Mouse (Mus musculus): Measurements from ENCODE around the gene Sptbn1. TPM values are rescaled to one million over a fixed set of nuclear protein-coding genes. Genes with fewer than 3 reads are reported as not detected.

Sptbn1 gene
- polyA plus RNA-seq, 1 experiment from 2014 or later, result 95.8 TPM

DNA sequence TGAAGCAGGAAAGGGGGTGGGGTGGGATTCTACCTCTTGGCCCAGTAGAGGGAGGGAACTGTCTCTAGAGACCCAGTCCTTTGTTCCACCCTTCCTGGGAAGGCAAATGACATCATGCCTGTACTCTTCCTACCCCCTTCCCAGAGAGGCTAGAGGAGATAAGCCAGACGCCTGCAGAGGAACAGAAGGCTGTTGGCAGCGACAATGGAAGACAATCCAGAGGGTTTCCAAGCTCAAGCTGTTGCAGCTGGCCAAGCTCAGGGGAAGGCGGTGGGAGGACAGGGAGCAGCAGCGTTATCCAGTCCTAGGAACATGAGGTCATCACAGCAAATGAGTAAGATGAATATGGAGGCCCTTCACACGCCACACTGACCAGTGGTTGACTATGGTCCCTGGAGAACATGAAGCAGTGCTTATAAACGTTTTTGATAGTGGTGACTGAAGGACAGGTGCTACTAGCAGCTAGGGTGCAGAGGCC lies 106.8 kb downstream of the Sptbn1 start:
- Histone ChIP-seq H3K9ac (no peak overlapping the region), H3K36me3 (peaks cover 19% of the 10 kb centered on the region), H3K4me2 (replicated peaks) (no peak overlapping the region), H3K9me3 (no peaks in the 10 kb centered on the region), H3K4me1 (peaks cover 7% of the 10 kb centered on the region), H3K4me3 (no peak overlapping the region), H3K27ac (no peak overlapping the region), H3K27me3 (no peaks in the 10 kb centered on the region)
- ATAC-seq (ENCODE audit: low FRiP score, low read depth), result peak; percentile 38; the same call in 1 of the 2 replicates
- WGBS, result 46% methylated on average over 6 of the region's 6 CpGs

- peaks cover 5% of the 10 kb centered on the region for H3K4me1 ChIP-seq
- no peaks in the 10 kb centered on the region for H3K27me3 ChIP-seq
- no peak overlapping the region for H3K9ac ChIP-seq
- H3K36me3 ChIP-seq, result peaks cover 19% of the 10 kb centered on the region
- no peaks in the 10 kb centered on the region for H3K9me3 ChIP-seq
- no peak overlapping the region for H3K4me3 ChIP-seq
- no peak overlapping the region for H3K27ac ChIP-seq
- H3K4me2 ChIP-seq (replicated peaks), result no peak overlapping the region
- WGBS, result 81% methylated on average over 4 of the region's 4 CpGs
- ATAC-seq (ENCODE audit: low FRiP score, low read depth), result peak; percentile 34; the same call in 1 of the 2 replicates
Observed at GRCm38 (mm10) chr11:30160625-30161172, 107.3 kb downstream of the Sptbn1 start.

- ATAC-seq (ENCODE audit: low FRiP score, low read depth), result peak; percentile 84
- no peak overlapping the region for H3K4me2 ChIP-seq (replicated peaks)
- no peaks in the 10 kb centered on the region for H3K9me3 ChIP-seq
- no peak overlapping the region for H3K27ac ChIP-seq
- peaks cover 5% of the 10 kb centered on the region for H3K4me1 ChIP-seq
- H3K4me3 ChIP-seq, result no peak overlapping the region
- 76% methylated on average over 4 of the region's 4 CpGs for WGBS
- no peak overlapping the region for H3K9ac ChIP-seq
- H3K27me3 ChIP-seq, result no peaks in the 10 kb centered on the region
- H3K36me3 ChIP-seq, result peaks cover 19% of the 10 kb centered on the region
Observed at GRCm38 (mm10) chr11:30159545-30160255, 108.3 kb downstream of the Sptbn1 start.

DNA sequence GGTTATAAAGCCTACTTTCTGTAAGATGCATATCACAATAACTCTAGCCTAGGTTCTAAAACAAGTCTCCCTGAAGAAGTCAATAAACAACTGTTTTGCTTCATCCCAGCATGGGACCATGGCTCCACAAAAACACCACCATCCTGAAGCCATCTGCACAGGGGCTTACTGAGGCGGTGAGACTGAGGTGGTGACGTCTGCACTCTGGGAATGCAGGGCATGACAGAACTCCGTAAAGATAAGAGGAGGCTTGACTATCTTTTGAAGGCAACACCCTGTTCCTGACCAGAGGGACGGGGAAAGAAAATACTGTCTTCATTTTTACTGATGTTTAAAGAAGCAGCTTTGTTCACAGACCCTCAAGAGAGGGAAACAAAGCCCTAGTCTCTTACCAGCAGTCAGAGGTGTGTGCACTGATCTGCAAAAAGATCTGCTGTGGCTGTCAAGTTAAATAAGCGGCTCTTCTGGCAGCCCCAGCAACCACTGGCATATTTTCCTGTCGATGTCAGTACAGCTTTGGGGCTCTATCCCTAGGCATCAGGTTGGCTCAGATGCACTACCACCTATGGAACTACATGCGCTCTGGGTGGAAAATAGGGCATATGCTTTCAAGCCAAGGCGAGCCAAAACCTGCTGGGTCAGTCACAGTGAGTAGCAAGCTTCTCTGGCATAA lies 109.8 kb downstream of the Sptbn1 start:
- WGBS, result 63% methylated on average over 8 of the region's 8 CpGs
- Histone ChIP-seq H3K4me2 (replicated peaks) (no peak overlapping the region), H3K4me1 (peaks cover 12% of the 10 kb centered on the region), H3K4me3 (no peak overlapping the region), H3K9me3 (no peaks in the 10 kb centered on the region), H3K27me3 (no peaks in the 10 kb centered on the region), H3K9ac (no peak overlapping the region), H3K36me3 (peaks cover 32% of the 10 kb centered on the region), H3K27ac (no peak overlapping the region)
- no peak for ATAC-seq (ENCODE audit: low FRiP score, low read depth)

DNA sequence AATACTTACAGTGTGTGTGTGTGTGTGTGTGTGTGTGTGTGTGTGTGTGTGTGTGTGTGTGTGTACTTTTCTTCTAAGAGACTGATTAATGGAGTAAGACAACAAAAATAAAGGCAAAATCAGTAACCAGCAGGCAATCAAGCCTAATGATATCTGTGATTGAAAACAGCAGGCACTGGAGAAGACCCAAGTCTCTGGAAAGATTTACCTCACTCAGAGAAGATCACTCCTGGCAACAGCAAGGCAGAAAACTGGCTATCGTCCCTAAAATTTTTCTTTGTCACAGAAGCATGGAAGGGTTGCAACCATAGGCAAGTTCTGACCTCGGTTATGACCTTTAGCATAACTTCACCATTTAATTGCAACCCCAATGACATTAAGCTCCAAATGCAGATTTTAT lies 112.1 kb downstream of the Sptbn1 start:
- H3K4me2 ChIP-seq (replicated peaks), result no peak overlapping the region
- H3K27ac ChIP-seq, result no peak overlapping the region
- 73% methylated on average over 2 of the region's 2 CpGs for WGBS
- H3K9me3 ChIP-seq, result no peaks in the 10 kb centered on the region
- peaks cover 7% of the 10 kb centered on the region; the same call in 1 of the 2 replicates for H3K4me1 ChIP-seq
- no peaks in the 10 kb centered on the region for H3K27me3 ChIP-seq
- ATAC-seq (ENCODE audit: low FRiP score, low read depth), result no peak
- no peak overlapping the region for H3K9ac ChIP-seq
- H3K4me3 ChIP-seq, result no peak overlapping the region
- peaks cover 48% of the 10 kb centered on the region for H3K36me3 ChIP-seq

DNA sequence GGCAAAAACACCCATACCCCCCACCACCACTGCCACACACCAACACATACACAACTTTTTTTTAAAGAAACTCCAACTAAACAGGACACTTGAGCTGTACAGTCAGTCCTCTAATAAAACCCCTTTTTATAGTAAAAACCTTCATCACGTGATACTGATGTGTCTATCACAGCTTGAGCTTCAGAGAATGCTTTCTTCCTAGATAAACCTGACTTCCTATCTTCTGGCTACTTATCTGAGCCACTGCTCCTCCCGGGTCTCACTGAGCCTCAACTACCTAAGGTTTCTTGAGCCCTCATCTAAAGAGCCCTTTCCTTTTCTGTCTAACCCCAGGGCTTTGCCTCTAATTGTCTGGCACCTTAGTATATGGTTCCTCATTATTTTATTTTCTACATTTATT lies 113.0 kb downstream of the Sptbn1 start:
- no peak overlapping the region for H3K4me3 ChIP-seq
- H3K27ac ChIP-seq, result no peak overlapping the region
- H3K36me3 ChIP-seq, result peaks cover 56% of the 10 kb centered on the region
- ATAC-seq (ENCODE audit: low FRiP score, low read depth), result no peak
- WGBS, result 87% methylated on average over 2 of the region's 2 CpGs
- H3K9me3 ChIP-seq, result no peaks in the 10 kb centered on the region
- peaks cover 7% of the 10 kb centered on the region; the same call in 1 of the 2 replicates for H3K4me1 ChIP-seq
- no peak overlapping the region for H3K4me2 ChIP-seq (replicated peaks)
- no peaks in the 10 kb centered on the region for H3K27me3 ChIP-seq
- no peak overlapping the region for H3K9ac ChIP-seq

DNA sequence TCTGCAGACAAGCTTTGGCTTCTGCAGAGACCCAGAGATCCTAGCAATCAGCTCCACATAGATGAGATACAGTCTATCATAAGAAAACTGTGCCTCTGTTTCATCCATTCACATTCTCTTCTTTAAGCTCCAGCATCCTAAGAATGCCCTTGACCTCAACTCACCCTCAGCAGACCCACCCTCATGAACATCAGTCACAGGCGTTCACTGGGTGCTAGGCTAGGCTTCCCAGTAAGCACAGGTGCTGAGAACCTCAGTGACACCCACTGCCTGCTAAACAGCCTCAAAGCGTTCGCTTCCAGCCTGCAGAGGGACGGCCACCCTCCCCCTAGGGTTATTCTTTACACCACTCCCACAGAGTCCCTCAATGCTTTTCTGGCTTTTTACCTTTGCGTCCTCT lies 119.1 kb downstream of the Sptbn1 start:
- Histone ChIP-seq H3K4me3 (no peak overlapping the region), H3K9ac (no peak overlapping the region), H3K27me3 (no peaks in the 10 kb centered on the region), H3K36me3 (peaks cover 80% of the 10 kb centered on the region), H3K27ac (no peak overlapping the region), H3K4me2 (replicated peaks) (no peak overlapping the region), H3K4me1 (peaks cover 5% of the 10 kb centered on the region; the same call in 1 of the 2 replicates), H3K9me3 (no peaks in the 10 kb centered on the region)
- no peak for ATAC-seq (ENCODE audit: low FRiP score, low read depth)
- 80% methylated on average over 5 of the region's 5 CpGs for WGBS

DNA sequence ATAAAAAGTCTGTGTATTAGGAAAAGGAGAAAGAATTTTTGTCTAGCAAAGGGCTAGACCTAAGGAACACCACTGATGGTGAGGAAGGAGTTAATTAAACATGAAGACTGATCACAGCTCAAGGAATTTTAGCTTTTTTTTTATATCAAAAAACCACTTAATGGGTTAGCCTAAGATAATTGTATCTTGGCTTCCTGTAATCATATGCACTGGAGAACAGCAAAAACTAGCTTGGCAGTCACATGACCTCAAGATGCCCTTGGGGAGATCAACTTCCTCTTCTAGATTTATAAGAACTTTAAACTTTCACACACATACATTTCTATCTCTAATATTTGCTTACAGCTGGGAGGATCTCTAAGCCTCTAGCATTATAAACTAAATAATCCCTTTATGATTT lies 119.6 kb downstream of the Sptbn1 start:
- Histone ChIP-seq H3K9ac (no peak overlapping the region), H3K36me3 (peaks cover 80% of the 10 kb centered on the region), H3K4me2 (replicated peaks) (no peak overlapping the region), H3K4me3 (no peak overlapping the region), H3K27me3 (no peaks in the 10 kb centered on the region), H3K9me3 (no peaks in the 10 kb centered on the region), H3K4me1 (no peaks in the 10 kb centered on the region), H3K27ac (no peak overlapping the region)
- ATAC-seq (ENCODE audit: low FRiP score, low read depth), result no peak

DNA sequence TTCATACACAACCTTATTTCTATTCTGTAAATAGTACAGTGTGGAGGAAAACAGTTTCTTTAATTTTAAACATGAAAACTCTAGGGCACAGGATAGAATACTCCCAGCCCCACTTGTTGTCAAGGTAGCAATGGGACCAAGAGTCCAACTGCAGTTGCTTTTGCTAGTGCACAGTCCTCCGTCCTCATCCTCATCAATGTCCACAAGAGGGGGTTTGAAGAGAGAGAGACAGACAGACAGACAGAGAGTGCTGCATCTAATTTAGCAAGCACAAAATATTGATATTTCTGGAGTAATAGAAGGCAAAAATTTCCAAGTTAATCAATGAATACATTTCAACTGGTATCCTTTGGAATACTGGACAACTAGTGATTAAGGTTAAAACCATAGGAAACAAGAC lies 120.1 kb downstream of the Sptbn1 start:
- H3K27ac ChIP-seq, result no peak overlapping the region
- no peak overlapping the region for H3K4me2 ChIP-seq (replicated peaks)
- peaks cover 80% of the 10 kb centered on the region for H3K36me3 ChIP-seq
- no peak overlapping the region for H3K9ac ChIP-seq
- no peaks in the 10 kb centered on the region for H3K27me3 ChIP-seq
- no peaks in the 10 kb centered on the region for H3K4me1 ChIP-seq
- no peak for ATAC-seq (ENCODE audit: low FRiP score, low read depth)
- H3K9me3 ChIP-seq, result no peaks in the 10 kb centered on the region
- WGBS, result 100% methylated on average over 1 of the region's 1 CpGs
- H3K4me3 ChIP-seq, result no peak overlapping the region

GRCm38 (mm10) chr11:30143090-30143489 lies 124.9 kb downstream of the Sptbn1 start:
- Histone ChIP-seq H3K4me2 (replicated peaks) (no peak overlapping the region), H3K9ac (no peak overlapping the region), H3K27ac (no peak overlapping the region), H3K9me3 (no peaks in the 10 kb centered on the region), H3K27me3 (no peaks in the 10 kb centered on the region), H3K4me3 (no peak overlapping the region), H3K36me3 (peaks cover 94% of the 10 kb centered on the region), H3K4me1 (no peaks in the 10 kb centered on the region)
- ATAC-seq (ENCODE audit: low FRiP score, low read depth), result no peak
- whole genome bisulfite sequencing, result 90% methylated on average over 6 of the region's 6 CpGs

DNA sequence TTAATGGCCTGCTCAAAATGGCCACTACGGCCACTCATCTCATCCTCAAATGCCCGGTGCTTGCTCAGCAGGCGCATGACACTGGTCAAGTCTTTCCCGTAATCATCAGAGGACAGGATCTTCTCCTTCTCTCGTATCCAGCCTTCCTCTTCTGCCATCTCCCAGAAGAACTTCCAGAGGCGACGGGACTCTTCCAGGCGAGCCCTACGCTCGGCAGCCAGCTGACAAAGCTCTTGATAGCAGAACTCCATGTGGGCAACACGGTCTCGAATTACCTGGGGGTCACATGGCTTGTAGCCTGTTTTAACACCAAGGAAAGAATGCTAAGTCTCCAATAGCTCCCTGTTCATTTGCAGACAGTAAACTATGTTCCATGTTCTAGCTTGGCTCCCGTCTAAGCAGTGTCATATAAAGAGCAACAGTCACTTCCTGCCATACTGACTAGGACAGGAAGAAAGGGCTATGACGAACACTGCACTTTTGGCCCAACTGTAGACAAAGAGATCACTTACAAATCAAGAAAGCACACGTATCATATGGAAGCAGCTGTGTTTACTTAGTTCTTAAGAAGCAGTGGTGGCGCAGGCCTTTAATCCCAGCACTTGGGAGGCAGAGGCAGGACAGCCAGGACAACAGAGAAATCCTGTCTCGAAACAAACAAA lies 128.7 kb downstream of the Sptbn1 start:
- no peak for ATAC-seq (ENCODE audit: low FRiP score, low read depth)
- H3K36me3 ChIP-seq, result peaks cover 96% of the 10 kb centered on the region

DNA sequence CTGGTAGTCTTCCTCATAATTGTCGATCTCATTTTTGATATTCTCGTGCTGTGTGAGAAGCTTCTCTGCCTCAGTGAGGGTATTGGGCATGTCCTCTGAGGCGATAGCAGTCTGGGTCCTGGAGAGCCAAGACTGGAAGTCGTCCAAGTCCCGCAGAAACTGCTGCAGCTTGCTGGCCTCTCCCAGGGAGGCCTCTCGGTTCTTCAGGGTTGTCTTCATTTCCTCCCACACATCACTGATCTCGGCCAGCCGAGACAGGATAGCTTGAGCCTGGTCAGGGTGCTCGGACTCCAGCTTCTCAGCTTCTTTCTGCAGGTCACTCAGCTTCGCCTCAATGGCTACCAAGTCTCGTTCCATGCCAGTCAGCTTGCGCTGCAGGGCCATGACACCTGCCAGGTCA lies 130.9 kb downstream of the Sptbn1 start:
- H3K4me1 ChIP-seq, result no peaks in the 10 kb centered on the region
- H3K27me3 ChIP-seq, result no peaks in the 10 kb centered on the region
- no peak overlapping the region for H3K9ac ChIP-seq
- peaks cover 92% of the 10 kb centered on the region for H3K36me3 ChIP-seq
- H3K9me3 ChIP-seq, result no peaks in the 10 kb centered on the region
- WGBS, result 92% methylated on average over 12 of the region's 12 CpGs
- no peak overlapping the region for H3K4me2 ChIP-seq (replicated peaks)
- H3K27ac ChIP-seq, result no peak overlapping the region
- ATAC-seq (ENCODE audit: low FRiP score, low read depth), result no peak
- no peak overlapping the region for H3K4me3 ChIP-seq

More for the DNA sequence above, 128.7 kb downstream of the Sptbn1 start:
- Histone ChIP-seq H3K27me3 (no peaks in the 10 kb centered on the region), H3K9me3 (no peaks in the 10 kb centered on the region), H3K4me2 (replicated peaks) (no peak overlapping the region), H3K4me3 (no peak overlapping the region), H3K4me1 (no peaks in the 10 kb centered on the region), H3K9ac (no peak overlapping the region), H3K27ac (no peak overlapping the region)
- 76% methylated on average over 17 of the region's 17 CpGs for WGBS

Measured in limb, embryonic 13.5 days (tissue).